Mouse (Mus musculus) heart, embryonic 14.5 days (tissue): ENCODE results near the gene Nkiras1. TPM values are rescaled to one million over a fixed set of nuclear protein-coding genes. Genes with fewer than 3 reads are reported as not detected.

ENCODE experiments used
- ATAC-seq: fragments of 200-750 bp; cut with Nextera tagmentation; 2 replicates; pipeline ENCODE4 v1.8.0; 2017; ENCODE audit warnings: low read depth, moderate TSS enrichment; ENCODE audit not compliant: insufficient number of reproducible peaks, insufficient read depth, low FRiP score
- H3K27ac ChIP-seq, 2 experiments: fragments of 200-500 bp in 1 of 2; fragments of 300-500 bp in 1 of 2; sonication (generic) in 1 of 2; replicated peaks in 1 of 2; 2 replicates each; pipeline ENCODE4 v1.5.1; 2012 to 2014; ENCODE audit warnings: low read depth in 2 of 2, low read length in 2 of 2, control low read depth in 1 of 2, mild to moderate bottlenecking in 1 of 2, mixed read lengths in 1 of 2; ENCODE audit not compliant: control insufficient read depth in 1 of 2, insufficient read depth in 1 of 2
- H3K27me3 ChIP-seq: fragments of 300-500 bp; sonication (generic); 2 replicates; pipeline ENCODE4 v1.6.1; 2014; ENCODE audit warnings: mild to moderate bottlenecking, low read length, control low read depth; ENCODE audit not compliant: control insufficient read depth, insufficient read depth
- H3K36me3 ChIP-seq: fragments of 300-500 bp; sonication (generic); 2 replicates; pipeline ENCODE4 v1.6.1; 2014; ENCODE audit warnings: mild to moderate bottlenecking, control low read depth, low read length, mixed read lengths; ENCODE audit not compliant: control insufficient read depth, insufficient read depth
- H3K4me1 ChIP-seq, 2 experiments: fragments of 200-500 bp in 1 of 2; fragments of 300-500 bp in 1 of 2; sonication (generic) in 1 of 2; 2 replicates each; pipeline ENCODE4 v1.6.1; 2012 to 2014; ENCODE audit warnings: low read length in 2 of 2, control low read depth in 1 of 2, mixed read lengths in 1 of 2; ENCODE audit not compliant: control insufficient read depth in 2 of 2, insufficient read depth in 2 of 2
- H3K4me2 ChIP-seq: fragments of 300-500 bp; sonication (generic); 2 replicates; pipeline ENCODE4 v1.6.1; 2014; ENCODE audit warnings: mild to moderate bottlenecking, low read length
- H3K4me3 ChIP-seq, 2 experiments: fragments of 200-500 bp in 1 of 2; fragments of 300-500 bp in 1 of 2; sonication (generic) in 1 of 2; 2 replicates each; pipeline ENCODE4 v1.5.1; 2012 to 2014; ENCODE audit warnings: low read length in 2 of 2, mild to moderate bottlenecking in 2 of 2, control low read depth in 1 of 2, low read depth in 1 of 2, moderate library complexity in 1 of 2; ENCODE audit not compliant: control insufficient read depth in 1 of 2, insufficient read depth in 1 of 2
- H3K9ac ChIP-seq: fragments of 300-500 bp; sonication (generic); 2 replicates; pipeline ENCODE4 v1.6.1; 2014; ENCODE audit warnings: mild to moderate bottlenecking, low read length
- H3K9me3 ChIP-seq: fragments of 300-500 bp; sonication (generic); 2 replicates; pipeline ENCODE4 v1.6.1; 2016; ENCODE audit warnings: low read length, control low read depth; ENCODE audit not compliant: control insufficient read depth
- WGBS: fragments of 180-500 bp; shearing (Covaris S2); extraction: QIAGEN DNeasy Blood & Tissue Kit; methylation state at CpG from one replicate; pipeline ENCODE4 v1.1.7; 2014; 5-methylcytosine and 5-hydroxymethylcytosine counted together
- polyA plus RNA-seq: library from polyadenylated mRNA; unstranded; fragments of >200 nt; fragmentation: Nextera tagmentation; extraction: Ambion mirVana; gene quantifications from 2 replicates; pipeline ENCODE4 v1.2.1, GENCODE M21; 2014

The Nkiras1 gene
- polyA plus RNA-seq, 1 experiment from 2014 or later: 18.4 TPM

DNA sequence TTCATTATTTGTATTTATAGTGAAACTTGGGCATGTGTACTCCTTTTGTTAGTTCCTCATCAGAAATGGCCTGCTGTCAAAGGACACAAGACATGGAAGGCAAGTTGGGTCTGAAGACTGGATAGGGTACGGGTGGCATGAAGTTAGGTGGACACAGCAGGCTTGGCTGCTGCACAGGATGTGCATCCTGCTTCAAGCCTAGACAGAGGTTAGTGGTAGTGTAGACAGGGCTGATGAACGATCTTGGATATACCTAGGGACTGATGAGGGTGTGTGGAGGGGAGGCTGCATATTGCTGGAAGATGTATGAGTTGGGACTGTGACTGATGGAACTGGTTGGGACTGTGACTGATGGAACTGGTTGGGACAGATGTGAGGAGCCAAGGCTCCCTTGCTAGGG, 27.9 kb downstream of the Nkiras1 start:
- WGBS: 93% methylated on average over 2 of the region's 2 CpGs
- no peaks in the 10 kb centered on the region for H3K9me3 ChIP-seq
- no peak overlapping the region for H3K4me3 ChIP-seq
- H3K27me3 ChIP-seq: no peaks in the 10 kb centered on the region
- no peak overlapping the region for H3K9ac ChIP-seq
- H3K4me2 ChIP-seq: no peak overlapping the region
- no peak overlapping the region for H3K27ac ChIP-seq
- H3K36me3 ChIP-seq: no peaks in the 10 kb centered on the region
- no peak for ATAC-seq
- H3K4me1 ChIP-seq: peaks cover 7 to 24% of the 10 kb centered on the region in 2 experiments

DNA sequence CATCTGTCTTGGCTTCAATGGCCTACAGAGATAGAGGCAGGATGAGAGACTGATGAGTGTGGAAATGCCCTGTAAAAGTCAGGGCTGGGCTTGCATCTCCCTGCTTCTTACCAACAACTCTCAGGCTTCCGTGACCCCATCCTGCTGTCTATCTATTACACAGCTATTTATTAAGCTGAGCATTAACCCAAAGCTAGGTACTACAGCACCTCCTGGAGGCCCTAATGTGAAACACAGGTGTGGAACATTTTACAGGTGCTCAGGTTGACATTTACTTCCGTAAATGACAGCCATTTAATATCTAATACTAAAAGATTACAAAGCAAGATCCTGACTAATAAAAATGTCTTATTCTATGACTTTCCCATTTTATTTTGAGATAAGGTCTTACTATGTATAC, 29.7 kb downstream of the Nkiras1 start:
- H3K27ac ChIP-seq: no peak overlapping the region
- no peak overlapping the region for H3K9ac ChIP-seq
- no peaks in the 10 kb centered on the region for H3K9me3 ChIP-seq
- no peak overlapping the region for H3K4me2 ChIP-seq
- no peaks in the 10 kb centered on the region for H3K27me3 ChIP-seq
- peaks cover 7 to 29% of the 10 kb centered on the region in 2 experiments for H3K4me1 ChIP-seq
- 75% methylated on average over 2 of the region's 2 CpGs for WGBS
- H3K36me3 ChIP-seq: no peaks in the 10 kb centered on the region
- no peak for ATAC-seq
- no peak overlapping the region for H3K4me3 ChIP-seq

- H3K27me3 ChIP-seq: no peaks in the 10 kb centered on the region
- 22% methylated on average over 3 of the region's 3 CpGs for WGBS
- ATAC-seq: no peak
- H3K9me3 ChIP-seq: no peaks in the 10 kb centered on the region
- H3K4me2 ChIP-seq: no peak overlapping the region
- H3K27ac ChIP-seq: no peak overlapping the region
- no peak overlapping the region for H3K4me3 ChIP-seq
- peaks cover 7 to 29% of the 10 kb centered on the region in 2 experiments for H3K4me1 ChIP-seq
- H3K36me3 ChIP-seq: no peaks in the 10 kb centered on the region
- no peak overlapping the region for H3K9ac ChIP-seq
Observed at GRCm38 (mm10) chr14:18301591-18301990, 30.7 kb downstream of the Nkiras1 start.

DNA sequence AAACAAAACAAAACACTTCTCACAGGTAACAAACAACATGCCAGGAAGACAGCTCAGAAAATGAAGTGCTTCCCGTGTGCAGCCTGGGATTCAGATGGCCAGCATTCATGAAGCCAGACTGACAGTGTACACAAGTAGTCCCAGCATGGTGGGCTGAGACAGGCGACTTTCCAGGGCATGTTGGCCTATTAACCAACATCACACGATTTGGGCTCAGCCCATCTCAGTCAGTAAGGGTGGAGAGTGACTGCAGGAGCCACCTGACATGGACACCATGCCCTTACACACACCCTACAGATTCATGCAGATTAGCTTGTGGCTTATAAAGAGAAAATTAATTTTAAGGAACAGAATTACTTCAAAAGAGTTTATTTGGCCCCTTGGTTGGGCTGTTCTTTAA, 31.8 kb downstream of the Nkiras1 start:
- Histone ChIP-seq H3K9me3 (no peaks in the 10 kb centered on the region), H3K27me3 (no peaks in the 10 kb centered on the region), H3K4me1 (peaks cover 7 to 29% of the 10 kb centered on the region in 2 experiments), H3K4me2 (no peak overlapping the region), H3K27ac (no peak overlapping the region), H3K9ac (no peak overlapping the region), H3K36me3 (no peaks in the 10 kb centered on the region), H3K4me3 (no peak overlapping the region)
- ATAC-seq: no peak
- WGBS: 57% methylated on average over 3 of the region's 3 CpGs

GRCm38 (mm10) chr14:18303262-18303661, 32.3 kb downstream of the Nkiras1 start:
- Histone ChIP-seq H3K9ac (peak overlapping the region; percentile 11; the same call in 1 of the 2 replicates), H3K4me1 (peaks cover 7 to 29% of the 10 kb centered on the region in 2 experiments), H3K4me3 (no peak overlapping the region), H3K4me2 (no peak overlapping the region), H3K9me3 (no peaks in the 10 kb centered on the region), H3K36me3 (no peaks in the 10 kb centered on the region), H3K27ac (peak overlapping the region in 1 of 2 experiments; percentile 44; a peak in 1 of 4 replicates), H3K27me3 (no peaks in the 10 kb centered on the region)
- 25% methylated on average over 4 of the region's 4 CpGs for WGBS
- ATAC-seq: 0 out of 2 replicates have a peak, but pooled peaks have one; percentile 54

- H3K36me3 ChIP-seq: no peaks in the 10 kb centered on the region
- H3K4me2 ChIP-seq: no peak overlapping the region
- H3K27me3 ChIP-seq: no peaks in the 10 kb centered on the region
- no peak for ATAC-seq
- WGBS: 94% methylated on average over 5 of the region's 5 CpGs
- no peak overlapping the region for H3K4me3 ChIP-seq
- no peak overlapping the region for H3K27ac ChIP-seq
- H3K4me1 ChIP-seq: peaks cover 7 to 29% of the 10 kb centered on the region in 2 experiments
- no peak overlapping the region; the same call in 1 of the 2 replicates for H3K9ac ChIP-seq
- H3K9me3 ChIP-seq: no peaks in the 10 kb centered on the region
Observed at GRCm38 (mm10) chr14:18304165-18304564, 33.2 kb downstream of the Nkiras1 start.

DNA sequence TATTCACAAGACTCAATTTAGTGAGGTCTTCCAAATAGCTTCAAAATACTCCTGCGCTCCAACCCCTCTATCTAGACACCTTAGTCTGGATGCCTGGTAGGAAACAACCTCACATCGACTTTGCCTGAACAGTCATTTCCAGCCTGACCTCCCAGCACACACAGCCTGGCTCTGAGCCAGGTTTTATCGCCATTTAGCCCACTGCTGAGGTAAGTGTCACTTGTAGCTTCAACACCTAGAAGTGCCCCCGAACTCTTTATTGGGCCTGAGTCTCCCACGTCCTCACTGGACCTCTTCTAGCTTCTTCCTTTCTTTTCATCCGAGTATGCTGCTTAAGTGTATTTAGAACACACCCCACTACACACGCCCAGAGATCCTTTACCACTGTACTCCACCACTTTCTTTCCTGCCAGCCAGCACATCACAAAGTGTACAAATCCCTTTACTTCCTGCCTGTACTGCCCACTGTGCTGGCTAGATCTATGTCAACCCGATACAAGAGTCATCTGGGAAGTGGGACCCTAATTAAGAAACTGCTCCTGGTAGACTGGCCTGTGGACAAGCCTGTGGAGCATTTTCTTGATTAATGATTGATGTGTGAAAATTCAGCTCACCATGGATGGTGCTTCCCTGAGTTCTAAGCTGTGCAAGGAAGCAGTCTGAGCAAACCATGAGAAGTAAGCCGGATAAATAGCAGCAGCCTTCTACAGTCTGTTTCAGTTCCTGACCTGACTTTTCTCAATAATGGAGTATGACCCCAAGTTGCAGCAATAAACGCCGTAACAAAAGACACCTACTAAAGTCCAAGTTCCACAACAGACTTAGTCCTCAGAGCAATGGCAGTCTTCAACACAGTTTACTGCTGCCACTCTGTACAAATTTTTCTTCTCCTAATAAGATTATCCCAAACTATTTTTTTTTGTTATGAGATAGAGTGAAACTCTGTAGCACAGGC, 46.8 kb downstream of the Nkiras1 start:
- no peak overlapping the region for H3K9ac ChIP-seq
- H3K36me3 ChIP-seq: peaks cover 9% of the 10 kb centered on the region
- 0 out of 2 replicates have a peak, but pooled peaks cover 4% of the 10 kb centered on the region for H3K27me3 ChIP-seq
- peak overlapping the region; percentile 46 for H3K4me2 ChIP-seq
- H3K4me3 ChIP-seq: no peak overlapping the region
- ATAC-seq: peak; percentile 43; the same call in 1 of the 2 replicates
- H3K4me1 ChIP-seq: peaks cover 4 to 11% of the 10 kb centered on the region in 2 experiments; a peak in 3 of 4 replicates
- no peaks in the 10 kb centered on the region for H3K9me3 ChIP-seq
- H3K27ac ChIP-seq: no peak overlapping the region
- WGBS: 32% methylated on average over 11 of the region's 11 CpGs
